Mouse (Mus musculus): ENCODE results near the gene Trap1a. TPM values are rescaled to one million over a fixed set of nuclear protein-coding genes. Genes with fewer than 3 reads are reported as not detected.
"Not testable (repeated sequence)": the region's sequence is repeated elsewhere in the genome, so short reads cannot be mapped to it uniquely, and the experiment has no call there.

Gene Trap1a
- not detected for total RNA-seq (2021)

DNA sequence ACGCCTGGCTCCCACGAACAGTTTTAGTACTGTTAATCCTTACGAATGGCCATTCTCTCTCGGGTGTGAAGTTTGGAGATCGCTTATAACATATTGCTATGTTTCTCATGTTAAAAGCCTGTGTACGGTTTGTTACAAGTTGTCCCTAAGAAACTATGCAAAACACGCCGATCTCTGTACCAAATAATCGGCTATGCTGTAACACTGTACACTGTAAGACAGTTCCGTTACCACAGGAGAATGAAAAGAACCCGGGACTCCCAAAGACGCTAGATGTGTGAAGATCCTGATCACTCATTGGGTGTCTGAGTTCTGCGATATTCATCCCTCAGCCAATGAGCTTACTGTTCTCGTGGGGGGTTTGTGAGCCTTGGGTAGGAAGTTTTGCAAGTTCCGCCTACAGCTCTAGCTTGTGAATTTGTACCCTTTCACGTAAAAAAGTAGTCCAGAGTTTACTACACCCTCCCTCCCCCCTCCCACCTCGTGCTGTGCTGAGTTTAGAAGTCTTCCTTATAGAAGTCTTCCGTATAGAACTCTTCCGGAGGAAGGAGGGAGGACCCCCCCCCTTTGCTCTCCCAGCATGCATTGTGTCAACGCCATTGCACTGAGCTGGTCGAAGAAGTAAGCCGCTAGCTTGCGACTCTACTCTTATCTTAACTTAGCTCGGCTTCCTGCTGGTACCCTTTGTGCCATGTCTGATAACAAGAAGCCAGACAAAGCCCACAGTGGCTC, at the start of gene Trap1a:
Trap1a (plus strand) TSS at position 421 of the 732 bp plus-strand sequence.
- no peak for DNase-seq
- intact Hi-C loops (cut with DNase I), result no loop called here

DNA sequence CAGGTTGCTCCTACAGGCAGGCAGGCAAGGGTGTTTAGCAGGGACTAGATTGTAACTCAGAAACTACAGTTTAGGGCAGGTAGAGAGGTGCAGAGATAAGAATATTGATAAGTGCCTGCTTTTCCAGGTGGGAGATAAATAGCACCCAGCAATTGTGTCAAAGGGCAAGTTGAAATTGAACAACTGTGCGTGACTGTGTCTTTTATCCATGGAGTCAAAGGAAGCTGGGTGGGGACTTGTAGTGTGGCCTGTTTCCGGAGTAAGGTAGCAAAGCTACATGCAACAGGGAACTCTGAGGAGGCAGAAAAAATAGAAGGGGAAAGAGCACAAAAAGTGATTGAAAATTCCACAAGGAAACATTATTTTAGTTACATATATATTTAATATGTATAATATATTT, 40.4 kb upstream of the Trap1a start:
- intact Hi-C loops (cut with DNase I), result no loop called here
- no peak for DNase-seq

DNA sequence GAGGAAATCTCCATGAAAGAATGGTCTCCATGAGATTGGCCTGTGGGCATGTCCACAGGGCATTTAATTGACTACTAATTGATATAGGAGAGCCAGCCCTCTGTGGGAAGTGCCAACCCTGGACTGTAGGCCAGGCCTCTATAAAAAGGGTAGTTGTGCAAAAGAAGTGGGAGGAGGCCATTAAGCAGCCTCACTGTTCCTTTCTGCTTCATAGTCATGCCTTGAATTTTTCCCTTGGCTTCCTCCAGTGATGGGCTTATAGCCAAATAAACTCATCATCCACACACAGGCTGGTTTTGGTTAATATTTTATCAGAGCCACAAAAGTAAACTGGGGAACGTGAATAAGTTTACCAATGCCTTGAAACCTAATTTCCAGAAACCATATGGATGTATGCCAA, 38.2 kb upstream of the Trap1a start:
- intact Hi-C loops (cut with DNase I), result no loop called here
- DNase-seq, result no peak

DNA sequence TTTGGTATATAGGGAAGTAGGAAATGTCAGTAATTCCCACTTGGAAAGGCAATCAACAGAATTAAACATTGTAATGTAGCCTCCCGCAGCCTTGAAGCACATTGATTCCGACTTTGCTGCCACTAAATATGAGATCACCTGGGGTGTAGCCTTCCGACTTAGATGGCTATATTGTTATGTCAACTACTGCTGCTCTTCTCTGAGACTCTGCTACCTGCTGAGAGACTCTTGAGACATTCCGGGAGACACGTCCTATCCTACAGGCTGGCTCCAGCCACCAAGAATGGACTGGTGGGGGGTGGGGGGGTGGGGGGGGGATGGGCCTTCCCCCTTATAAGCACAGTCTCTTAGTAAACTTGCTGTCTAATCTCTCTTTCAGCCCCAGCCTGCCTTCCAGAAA, 16.1 kb upstream of the Trap1a start:
- intact Hi-C loops (cut with DNase I); DNase-seq: not testable (repeated sequence)

DNA sequence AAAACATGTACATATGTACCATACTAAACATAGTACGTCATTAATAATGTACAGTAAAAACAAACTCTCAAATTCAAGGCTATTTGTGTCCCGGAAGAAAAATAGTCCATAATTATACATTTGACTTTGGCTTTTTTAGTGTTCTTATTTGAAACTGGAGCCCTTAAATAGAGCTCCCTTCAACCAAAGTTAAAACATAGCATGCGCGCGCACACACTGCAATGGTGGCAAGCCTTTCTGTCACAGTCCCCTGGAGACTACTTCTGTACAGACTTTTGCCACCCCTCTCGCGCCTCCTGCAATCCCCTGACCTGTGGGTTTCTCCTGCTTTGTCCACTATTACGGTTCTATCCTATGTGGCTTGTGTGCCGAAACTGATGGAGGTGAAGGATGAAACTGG, 900 bp upstream of the Trap1a start:
- intact Hi-C loops (cut with DNase I), result loop anchor here (1.0 kb wide), 1 partner anchor 68 kb away; no protein-coding TSS in a partner anchor
- no peak for DNase-seq

DNA sequence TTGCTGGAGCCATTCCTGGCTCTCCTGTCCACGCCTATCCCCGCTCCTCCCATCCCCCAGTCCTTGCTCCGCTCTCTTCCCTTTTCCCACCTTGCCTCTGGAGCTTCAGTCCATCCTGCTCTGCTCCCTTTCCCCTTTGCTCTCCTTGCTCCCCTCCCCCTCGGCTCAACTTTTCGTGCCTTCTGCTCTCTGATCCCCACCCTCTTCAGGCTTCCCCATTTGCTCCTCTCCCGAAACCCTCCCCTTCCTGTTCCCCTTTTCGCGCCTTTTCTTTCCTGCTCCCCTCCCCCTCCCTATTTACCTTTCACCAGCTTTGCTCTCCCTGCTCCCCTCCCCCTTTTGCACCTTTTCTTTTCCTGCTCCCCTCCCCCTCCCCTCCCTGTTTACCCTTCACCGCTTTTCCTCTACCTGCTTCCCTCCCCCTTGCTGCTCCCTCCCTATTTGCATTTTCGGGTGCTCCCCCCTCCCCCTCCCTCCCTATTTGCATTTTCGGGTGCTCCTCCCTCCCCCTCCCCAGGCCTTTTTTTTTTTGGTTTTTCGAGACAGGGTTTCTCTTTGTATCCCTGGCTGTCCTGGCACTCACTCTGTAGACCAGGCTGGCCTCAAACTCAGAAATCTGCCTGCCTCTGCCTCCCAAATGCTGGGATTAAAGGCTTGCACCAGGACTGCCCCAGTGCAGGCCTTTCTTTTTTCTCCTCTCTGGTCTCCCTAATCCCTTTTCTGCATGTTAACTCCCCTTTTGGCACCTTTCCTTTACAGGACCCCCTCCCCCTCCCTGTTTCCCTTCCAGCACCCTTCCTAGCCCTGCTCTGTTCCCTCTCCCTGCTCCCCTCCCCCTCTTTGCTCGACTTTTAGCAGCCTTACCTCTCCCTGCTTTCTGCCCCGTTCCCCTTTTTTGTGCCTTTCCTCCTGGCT, 1.3 kb downstream of the Trap1a start:
- intact Hi-C loops (cut with DNase I), result no loop called here

DNA sequence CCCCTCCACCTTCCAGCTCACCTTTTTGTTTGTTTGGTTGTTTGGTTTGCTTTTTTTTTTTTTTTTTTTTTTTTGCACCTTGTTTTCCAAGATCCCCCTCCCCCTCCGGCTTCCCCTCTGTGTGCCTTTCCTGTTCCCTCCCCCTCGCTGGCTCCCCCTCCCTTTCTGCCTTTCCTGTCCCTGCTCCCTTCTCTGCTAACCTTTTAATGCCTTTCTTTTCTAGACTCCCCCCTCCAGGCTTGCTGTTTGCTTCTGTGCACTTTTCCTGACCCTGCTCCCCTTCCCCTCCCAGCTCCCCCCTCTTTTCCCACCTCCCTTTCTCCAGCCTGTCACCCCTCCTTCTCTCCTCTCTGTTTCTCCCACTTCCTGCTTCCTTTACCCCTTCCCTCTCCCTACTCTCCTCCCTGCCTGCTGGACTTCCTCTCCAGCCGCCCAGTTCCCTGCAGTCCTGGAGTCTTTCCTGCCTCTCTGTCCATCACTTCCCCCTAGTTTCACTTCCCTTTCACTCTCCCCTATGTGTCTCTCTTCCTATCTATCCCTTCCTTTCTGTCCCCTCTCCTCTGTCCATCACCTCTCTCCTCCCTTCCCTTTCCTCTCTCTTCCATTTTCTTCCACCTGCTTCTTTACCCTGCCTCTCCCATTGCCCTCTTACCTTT, 2.1 kb downstream of the Trap1a start:
- intact Hi-C loops (cut with DNase I), result no loop called here
- no peak for DNase-seq

More for the DNA sequence above, 1.3 kb downstream of the Trap1a start:
- DNase-seq, result no peak

DNA sequence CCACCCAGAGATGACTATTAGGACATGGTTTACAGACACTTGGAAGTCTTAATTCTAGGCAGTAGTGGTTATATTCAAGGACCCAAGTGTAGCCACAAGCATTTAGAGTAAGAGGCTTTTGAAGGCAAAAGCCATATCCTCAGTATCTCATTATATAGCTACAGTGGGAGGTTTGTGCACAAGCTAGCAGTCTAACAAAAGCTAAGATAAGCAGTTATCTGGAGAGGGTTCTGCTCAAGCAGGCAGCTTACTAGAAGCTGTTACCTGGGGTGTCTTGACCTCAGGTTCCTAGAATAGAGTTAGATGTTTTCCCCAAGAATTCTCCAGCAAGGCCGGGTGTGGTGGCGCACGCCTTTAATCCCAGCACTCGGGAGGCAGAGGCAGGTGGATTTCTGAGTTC, 6.1 kb downstream of the Trap1a start:
- DNase-seq, result no peak
- intact Hi-C loops (cut with DNase I), result no loop called here

DNA sequence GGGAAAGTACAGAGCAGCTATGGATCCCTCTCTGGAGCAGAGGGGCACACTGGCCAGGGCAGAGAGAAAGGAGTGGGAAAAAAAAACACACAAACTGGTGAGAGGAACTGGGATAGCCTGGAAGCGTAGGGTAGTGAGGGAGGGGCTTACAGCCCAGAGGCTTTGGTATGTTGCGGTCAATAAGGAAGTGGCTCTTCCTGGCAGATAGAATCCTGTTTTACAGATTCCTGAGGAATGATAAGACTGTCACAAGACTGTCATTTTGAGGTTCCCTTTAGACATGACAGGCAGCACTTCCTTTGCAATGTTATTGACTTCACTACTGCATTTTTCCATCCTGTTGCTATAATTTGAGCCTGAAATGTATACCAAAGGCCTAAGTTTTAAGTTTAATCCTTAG, 7.7 kb downstream of the Trap1a start:
- DNase-seq, result no peak

DNA sequence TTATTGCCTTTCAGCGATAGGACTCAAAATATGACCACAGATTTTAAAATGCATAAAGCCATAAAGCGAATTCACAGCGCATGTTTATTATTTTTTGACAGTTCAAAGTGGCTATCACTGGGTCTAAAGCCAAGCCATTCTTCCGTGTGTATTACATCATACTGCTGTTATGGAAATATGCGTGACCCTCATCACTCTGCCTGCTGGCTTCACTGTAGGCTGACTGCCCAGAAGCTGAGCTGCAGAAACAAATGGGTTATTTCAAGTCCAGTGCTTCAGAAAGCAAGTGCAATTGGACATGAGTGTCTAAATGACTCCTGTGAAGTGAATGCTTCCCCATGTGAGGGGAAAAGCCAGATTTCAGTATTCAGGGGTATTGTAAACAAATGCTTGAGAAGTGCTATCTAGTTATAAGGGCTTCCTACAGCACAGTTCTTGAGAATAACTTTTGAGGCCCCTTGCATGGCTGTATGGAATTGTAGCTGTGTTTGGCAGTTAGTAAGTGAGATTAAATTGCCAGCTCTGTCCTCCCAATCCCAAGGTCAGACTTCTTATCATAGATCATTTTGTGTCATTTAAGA, 18.8 kb downstream of the Trap1a start:
- intact Hi-C loops (cut with DNase I), result no loop called here
- no peak for DNase-seq

More for the DNA sequence above, 7.7 kb downstream of the Trap1a start:
- intact Hi-C loops (cut with DNase I), result no loop called here

DNA sequence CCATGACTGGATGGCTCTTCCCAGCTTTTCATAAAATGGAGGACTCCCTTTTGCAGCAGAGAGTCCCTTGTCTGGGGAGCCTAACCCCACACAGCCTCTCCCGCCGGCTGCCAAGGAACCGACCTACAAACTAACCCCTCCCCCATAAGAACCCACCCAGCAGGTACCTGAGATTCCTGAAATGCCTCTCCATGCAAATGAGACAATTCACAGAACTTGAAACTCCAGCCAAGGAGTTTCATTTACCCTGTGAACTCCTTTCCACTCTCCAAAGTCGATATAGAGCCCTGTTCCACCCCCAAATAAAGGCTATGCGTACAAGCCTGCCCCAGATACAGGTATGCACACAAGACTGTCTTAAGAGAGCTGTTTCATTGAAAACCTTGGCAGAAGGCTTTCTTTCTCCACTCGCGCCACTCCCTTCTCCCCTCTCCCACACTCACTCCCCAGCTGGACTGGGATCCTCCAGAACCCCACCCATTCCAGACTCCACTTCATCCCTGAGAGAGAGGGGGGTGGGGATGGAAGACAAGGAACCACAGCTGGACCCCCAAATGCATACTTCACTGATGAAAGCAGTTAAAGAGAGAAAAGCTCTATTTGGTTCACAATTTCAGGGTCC, 24.3 kb downstream of the Trap1a start:
- intact Hi-C loops (cut with DNase I), result no loop called here
- no peak for DNase-seq

DNA sequence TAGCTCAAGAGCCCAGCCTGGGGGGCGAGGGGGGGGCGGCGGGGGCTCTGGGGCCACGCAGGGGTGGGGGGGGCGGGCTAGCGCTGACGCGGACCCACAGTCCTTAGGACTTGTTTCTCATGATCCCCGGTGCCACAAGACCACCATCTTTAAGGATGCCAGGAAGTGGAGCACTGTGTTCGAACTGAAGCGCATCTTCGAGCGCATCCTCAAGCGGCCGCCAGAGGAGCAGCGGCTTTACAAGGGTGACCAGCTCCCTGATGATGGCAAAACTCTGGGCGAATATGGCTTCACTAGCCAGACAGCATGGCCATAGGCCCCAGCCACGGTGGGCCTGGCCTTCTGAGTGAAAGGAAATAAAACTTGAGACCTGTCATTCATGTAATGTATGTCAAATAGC, 24.9 kb downstream of the Trap1a start:
- DNase-seq, result no peak
- intact Hi-C loops (cut with DNase I), result no loop called here

DNA sequence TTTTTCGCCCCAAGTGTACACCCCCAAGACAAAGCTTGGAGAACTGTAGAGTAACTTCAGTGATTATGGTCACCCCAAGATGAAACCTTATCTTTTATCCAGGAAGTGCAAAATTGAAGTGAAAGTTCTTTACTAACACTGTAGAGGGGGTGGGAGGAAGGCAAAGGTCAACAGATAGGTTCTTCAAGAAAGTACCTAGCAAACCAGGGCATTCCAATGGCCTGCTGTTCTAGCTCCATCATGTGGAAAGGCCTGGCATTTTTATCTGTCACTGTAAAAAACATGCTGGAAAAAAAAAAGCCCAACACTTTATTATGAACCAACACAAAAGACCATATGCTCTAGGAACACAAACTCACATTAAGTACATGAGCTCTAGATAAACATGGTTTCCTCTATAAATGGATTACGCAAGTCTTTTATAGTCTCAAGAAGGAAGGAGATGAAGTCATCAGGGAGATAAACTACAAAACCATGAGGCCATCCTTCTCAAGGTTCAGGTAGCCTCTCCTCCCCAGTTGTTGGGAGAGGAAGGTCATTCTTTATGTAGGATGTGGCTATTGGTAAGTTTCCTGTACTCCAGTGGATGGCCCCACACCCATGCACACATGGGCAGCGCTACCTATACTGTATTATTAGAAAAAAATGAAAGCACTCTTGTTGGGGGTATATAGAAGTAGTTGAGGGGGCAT, 33.5 kb downstream of the Trap1a start:
- intact Hi-C loops (cut with DNase I), result loop anchor here (5.0 to 10.0 kb wide), 2 partner anchors 350 to 412 kb away; no protein-coding TSS in a partner anchor
- no peak for DNase-seq

DNA sequence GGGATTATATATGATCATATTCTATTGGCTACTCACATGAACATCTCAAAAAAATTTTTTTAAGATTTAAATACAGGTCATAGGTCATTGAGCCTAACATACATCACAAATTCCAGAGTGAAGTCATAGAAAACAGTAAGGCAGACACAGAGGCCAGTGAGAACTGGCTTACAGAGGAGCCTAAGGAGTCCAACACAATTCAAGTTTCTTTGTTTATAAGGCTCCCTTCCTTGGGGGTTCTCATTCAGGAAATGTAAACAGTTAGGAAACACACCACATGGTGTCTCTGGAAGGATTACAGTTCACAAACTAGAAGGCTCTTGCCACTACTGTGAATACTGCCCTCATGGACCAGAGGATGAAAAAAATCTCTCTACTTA, 34.0 kb downstream of the Trap1a start:
- DNase-seq, result no peak
- intact Hi-C loops (cut with DNase I), result loop anchor here (5.0 to 10.0 kb wide), 2 partner anchors 350 to 413 kb away; no protein-coding TSS in a partner anchor

DNA sequence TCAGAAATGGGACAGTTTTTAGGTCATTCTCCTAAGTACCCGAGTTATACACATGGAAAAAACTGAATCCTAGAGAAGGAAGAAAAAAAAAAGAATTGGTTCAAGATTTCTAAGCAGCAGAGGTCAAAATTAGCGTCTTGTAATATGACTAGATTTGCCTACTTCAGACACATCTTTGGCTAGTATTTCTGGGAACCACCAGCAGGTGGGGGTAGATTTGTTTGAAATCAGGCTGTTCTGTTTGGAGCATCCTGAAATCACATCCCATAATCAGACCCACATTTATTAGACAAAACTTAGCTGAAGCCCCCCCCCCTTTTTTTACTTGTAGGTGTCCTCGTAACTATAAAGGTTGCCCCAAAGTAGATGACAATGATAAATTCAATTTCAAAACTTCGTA, 35.6 kb downstream of the Trap1a start:
- no peak for DNase-seq
- intact Hi-C loops (cut with DNase I), result loop anchor here (5.0 to 10.0 kb wide), 2 partner anchors 352 to 414 kb away; no protein-coding TSS in a partner anchor

DNA sequence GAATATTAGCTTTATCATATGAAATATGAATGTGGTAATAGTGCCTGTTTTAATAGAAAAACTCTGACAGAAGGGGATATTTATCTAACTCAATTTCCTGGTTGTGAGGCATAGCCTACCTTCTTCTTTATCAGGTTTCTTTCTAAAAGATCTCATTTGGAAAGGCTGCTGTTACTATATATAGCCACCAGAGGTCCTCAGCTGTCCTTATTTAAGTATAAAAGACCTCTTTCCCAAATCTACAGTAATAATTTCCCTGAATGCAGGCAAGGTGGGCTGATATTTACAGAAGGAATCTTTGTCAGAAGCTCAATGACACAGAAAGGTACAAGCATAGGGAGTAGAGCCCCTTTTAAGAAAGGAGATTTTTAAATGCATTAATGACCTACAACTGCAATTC, 39.2 kb downstream of the Trap1a start:
- intact Hi-C loops (cut with DNase I), result loop anchor here (5.0 kb wide), 3 partner anchors 295 to 465 kb away; no protein-coding TSS in a partner anchor
- DNase-seq, result no peak
